Mouse (Mus musculus) cerebellum, adult 9-11 months (tissue): ENCODE data around the gene Upk3b.

Experiments
- DNase-seq: peaks from one replicate; pipeline ENCODE4 v3.0.0; 2022

The Upk3b gene

GRCm38 (mm10) chr5:136077001-136077550 lies 38.8 kb downstream of the Upk3b start:
- no peak for DNase-seq

DNA sequence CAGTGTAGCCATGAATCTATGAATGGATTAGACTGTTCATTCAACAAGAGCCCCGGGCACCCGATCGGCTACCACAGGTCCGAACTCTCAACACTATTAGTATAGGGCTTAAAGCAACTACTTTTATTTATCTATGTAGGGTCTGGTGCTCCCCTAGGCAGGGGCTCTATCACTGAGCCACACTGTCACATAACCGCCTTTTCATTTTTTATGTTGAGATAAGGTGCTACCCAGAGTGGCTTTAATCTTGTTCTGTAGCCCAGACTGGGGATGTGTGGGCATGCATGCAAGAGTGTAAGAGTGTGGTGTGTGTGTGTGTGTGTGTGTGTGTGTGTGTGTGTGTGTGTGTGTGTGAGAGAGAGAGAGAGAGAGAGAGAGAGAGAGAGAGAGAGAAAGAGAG lies 39.8 kb downstream of the Upk3b start:
- no peak for DNase-seq

DNA sequence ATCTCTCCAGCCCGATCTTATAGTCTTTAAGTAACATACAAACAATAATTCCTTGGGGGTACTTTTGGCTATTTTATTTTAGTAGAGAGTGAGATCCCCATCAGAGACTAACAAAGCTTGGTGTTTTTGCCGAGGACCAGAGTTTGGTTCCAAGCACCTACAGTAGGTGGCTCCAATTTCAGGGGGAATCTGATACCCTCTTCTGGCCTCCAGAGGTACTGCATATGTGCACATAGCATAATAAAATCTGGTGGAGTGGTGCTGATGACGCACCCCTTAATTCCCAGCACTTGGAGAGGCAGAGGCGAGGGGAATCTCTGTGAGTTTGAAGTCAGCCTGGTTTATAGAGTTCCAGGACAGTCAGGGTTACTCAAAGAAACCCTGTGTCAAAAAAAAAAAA lies 44.0 kb downstream of the Upk3b start:
- no peak for DNase-seq

DNA sequence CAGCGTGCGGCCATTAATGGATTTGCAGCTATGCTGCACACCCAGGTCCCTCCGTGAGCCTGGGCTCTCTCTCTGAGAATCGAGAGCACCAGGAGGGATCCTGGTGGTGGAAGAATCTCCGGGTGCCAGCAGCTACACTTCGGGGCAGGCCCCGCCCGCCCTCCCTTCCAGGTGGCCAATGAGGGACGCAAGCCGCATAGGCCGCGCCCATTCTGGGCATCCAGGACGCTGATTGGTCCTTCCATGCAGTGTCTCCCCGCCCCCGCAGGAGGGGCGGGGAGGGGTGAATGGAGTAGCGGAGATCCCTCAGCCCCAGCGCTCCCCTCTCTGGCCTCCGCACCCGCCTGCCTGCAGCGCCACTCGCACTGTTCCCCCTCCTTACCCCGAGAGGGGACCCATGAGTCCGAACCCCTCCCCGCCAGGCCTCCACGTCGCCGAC lies 45.4 kb downstream of the Upk3b start, which contains the start of gene Rasa4:
Rasa4 (plus strand) TSS at position 248 of the 439 bp plus-strand sequence.
- peak; percentile 96 for DNase-seq

DNA sequence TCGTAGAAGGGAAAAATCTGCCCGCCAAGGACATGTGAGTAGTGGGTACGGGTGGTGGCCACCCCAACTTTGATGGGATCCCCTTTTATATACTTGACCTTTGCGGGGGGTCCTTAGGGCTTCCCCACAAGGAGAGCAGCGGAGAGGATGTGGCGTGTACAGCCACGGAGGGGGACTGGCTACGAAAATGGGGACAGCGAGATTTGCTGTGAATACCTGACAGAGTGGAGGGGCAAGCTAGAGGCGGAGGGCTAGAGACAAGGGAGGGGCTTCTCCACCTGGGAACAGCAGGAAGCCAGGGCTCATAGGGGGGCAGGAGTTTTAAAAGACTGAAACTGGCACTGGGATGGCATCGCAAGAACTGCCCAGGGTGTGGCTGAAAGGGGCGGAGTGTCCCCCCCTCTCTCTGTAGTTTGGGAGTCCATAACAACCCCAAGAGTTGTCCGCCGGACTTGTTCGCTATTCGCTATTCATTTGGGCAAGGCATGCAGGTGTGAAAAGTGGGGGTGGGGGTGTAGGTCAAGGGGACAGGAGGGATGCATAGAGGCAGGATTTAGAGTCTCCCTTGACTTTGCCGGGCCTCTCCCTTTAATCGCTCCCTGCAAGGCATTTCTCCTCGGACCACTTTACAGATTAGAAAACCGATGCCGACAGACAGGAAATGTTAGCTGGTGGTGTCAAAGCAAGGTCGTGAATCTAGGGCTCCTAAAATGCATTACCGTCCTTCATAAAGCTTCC lies 46.0 kb downstream of the Upk3b start:
- DNase-seq, result peak; percentile 65

DNA sequence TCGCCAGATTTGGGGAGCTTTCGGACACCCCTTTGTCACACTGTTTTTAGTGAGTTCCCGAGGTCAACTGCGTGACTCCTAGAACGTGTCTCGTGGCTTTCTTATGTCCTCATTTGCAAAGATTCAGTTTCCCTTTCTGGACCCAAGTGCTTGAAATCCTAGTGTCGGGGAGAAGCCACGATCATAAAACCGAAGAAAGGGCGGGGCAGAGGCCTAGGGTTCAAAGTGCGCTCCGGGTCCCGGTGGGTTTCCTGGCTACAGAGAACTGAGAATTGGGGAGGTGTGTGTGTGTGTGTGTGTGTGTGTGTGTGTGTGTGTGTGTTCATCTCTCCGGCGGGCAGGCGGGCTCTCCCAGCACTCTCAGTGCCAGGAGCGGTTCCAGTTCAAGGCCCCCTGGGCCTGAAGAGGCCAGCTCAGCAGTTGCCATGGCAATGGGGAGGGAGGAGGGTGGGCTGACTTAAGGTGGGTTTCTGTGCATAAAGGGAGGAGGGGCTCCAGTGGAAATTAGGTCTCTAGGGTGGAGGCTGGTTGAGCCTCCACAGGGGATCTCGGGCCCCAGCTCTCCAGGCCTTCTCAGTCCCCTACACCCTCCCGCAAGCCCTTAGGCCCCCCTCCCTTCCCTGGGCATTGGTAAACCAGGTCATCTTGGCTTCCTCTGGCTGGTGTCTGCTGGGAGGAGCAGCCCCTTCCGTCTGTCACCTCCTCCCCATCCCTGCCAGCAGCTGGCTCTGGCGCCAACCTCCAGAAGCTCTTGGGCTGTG lies 46.8 kb downstream of the Upk3b start:
- peak; percentile 86 for DNase-seq

- DNase-seq, result no peak
These were observed 48.0 kb downstream of the Upk3b start for GRCm38 (mm10) chr5:136086290-136086689.

GRCm38 (mm10) chr5:136088821-136089575 lies 50.7 kb downstream of the Upk3b start:
- no peak for DNase-seq

DNA sequence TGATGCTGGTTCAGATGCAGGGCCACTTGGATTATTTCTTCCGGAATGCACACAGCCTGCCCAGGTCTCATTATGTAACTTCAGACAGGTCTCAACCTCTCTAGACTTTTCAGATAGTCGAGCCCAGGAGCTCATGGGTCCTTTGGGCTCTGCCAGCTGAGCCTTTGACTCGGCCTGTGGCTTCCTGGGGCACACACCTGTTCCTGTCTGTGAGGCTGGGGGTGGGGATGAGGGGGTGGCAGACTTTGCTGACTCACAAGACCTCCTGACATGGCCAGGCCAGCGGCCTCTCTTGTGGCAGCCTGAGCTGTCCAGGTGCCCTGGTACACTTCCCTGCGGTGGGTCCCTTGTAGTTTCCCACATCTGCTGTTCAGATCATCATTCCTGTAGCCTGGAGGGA lies 53.6 kb downstream of the Upk3b start:
- no peak for DNase-seq

GRCm38 (mm10) chr5:136094249-136095010 lies 56.1 kb downstream of the Upk3b start:
- no peak for DNase-seq

- DNase-seq, result no peak
These were observed 56.8 kb downstream of the Upk3b start for GRCm38 (mm10) chr5:136095089-136095488.
